Comparison of ENCODE assay signal across 8 mouse cellular contexts in the genomic region with DNA sequence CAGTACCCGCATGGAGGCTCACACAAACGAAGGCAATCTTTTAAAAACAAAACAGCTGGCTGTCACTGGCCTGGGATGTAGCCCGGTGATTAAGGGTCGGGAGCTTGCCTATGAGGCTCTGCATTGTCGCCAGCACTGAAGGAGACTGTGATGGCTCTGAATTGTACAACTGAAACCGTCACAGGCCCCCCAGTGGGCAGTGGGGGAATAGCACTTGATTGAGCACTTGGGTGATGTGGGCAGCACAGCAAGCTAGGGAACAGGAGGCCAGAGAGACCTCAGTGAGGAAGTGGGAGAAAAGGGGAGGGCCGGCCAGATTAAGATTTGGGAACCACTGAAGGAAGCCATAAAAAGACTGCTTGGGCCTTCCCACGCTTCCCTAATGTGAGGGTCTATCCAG. TPM values are rescaled to one million over a fixed set of nuclear protein-coding genes. Genes with fewer than 3 reads are reported as not detected.
DNase-seq lines count a peak whose midpoint lies in the region; ATAC-seq lines count a peak whose summit lies in the region.

No protein-coding gene starts in this region.

- 9% methylated on average over 8 of the region's 8 CpGs for WGBS in liver, embryonic 13.5 days (ENCODE audit: insufficient replicate concordance)

- no peak overlapping the region for H3K27ac ChIP-seq in liver, embryonic 13.5 days

- DNase-seq in 416B (ENCODE audit: low read depth): peak; percentile 76
- DNase-seq in NIH3T3 (ENCODE audit: low read depth): peak; percentile 81
- peak; percentile 90 to 93 for DNase-seq in cerebellum, postnatal 14 days
- DNase-seq in gastrocnemius, postnatal 36 days: peak; percentile 85 to 87
- DNase-seq in kidney, postnatal 14 days: peak; percentile 85
- peak; percentile 54 for DNase-seq in liver, embryonic 13.5 days
- peak; percentile 54 for DNase-seq in retina, adult 2 months (ENCODE audit: low read depth, low spot score)
- peak; percentile 87 for DNase-seq in thymus, postnatal 14 days

- H3K9me3 ChIP-seq in liver, embryonic 13.5 days (replicated peaks): no peaks in the 10 kb centered on the region

- intact Hi-C loops in gastrocnemius, postnatal 36 days (cut with DNase I): loop anchor here (1.0 to 5.0 kb wide), 2 partner anchors 33 to 83 kb away; a partner anchor contains a TSS

- H3K4me2 ChIP-seq in liver, embryonic 13.5 days: no peak overlapping the region

- H3K9ac ChIP-seq in liver, embryonic 13.5 days: no peak overlapping the region

- H3K4me3 ChIP-seq in liver, embryonic 13.5 days (replicated peaks): no peak overlapping the region

- peaks cover 82% of the 10 kb centered on the region for H3K27me3 ChIP-seq in liver, embryonic 13.5 days

- no peaks in the 10 kb centered on the region for H3K4me1 ChIP-seq in liver, embryonic 13.5 days (replicated peaks)

- 0 out of 2 replicates have a peak, but pooled peaks cover 3% of the 10 kb centered on the region for H3K36me3 ChIP-seq in liver, embryonic 13.5 days

- ATAC-seq in liver, embryonic 13.5 days (ENCODE audit: low read depth): 0 out of 2 replicates have a peak, but pooled peaks have one; percentile 41

RNA-seq across cellular contexts. Expression of a gene that starts 7.9 kb away (rescaled TPM):
- total RNA-seq in gastrocnemius, postnatal 36 days (2021): 100 to 1,000 TPM; 272 to 347 TPM
- polyA plus RNA-seq in liver, embryonic 13.5 days (2015; fragmentation: Nextera tagmentation; extraction: Ambion mirVana): 12.9 and 13.6 TPM in 2 replicates

RNA-seq across cellular contexts. Expression of a gene that starts 33.5 kb away (rescaled TPM):
- total RNA-seq in gastrocnemius, postnatal 36 days (2021): 1 to 10 TPM; 1.8 to 2.1 TPM
- polyA plus RNA-seq in liver, embryonic 13.5 days (2015; fragmentation: Nextera tagmentation; extraction: Ambion mirVana): 1.1 and 1.4 TPM in 2 replicates

RNA-seq across cellular contexts. Expression of a gene that starts 44.9 kb away (rescaled TPM):
- total RNA-seq in gastrocnemius, postnatal 36 days (2021): 10 to 100 TPM; 19.7 to 22.4 TPM
- polyA plus RNA-seq in liver, embryonic 13.5 days (2015; fragmentation: Nextera tagmentation; extraction: Ambion mirVana): 2.6 and 3.6 TPM in 2 replicates
